Mouse (Mus musculus): ENCODE measurements at regions not wholly inside any gene's neighbourhood (a gene's known extent, or its start where the extent isn't known, plus 50 kb on each side); places are given as distances from the start of the nearest gene placed in this dataset.

GRCm38 (mm10) chr2:133499904-133500303 lies 52.1 kb upstream of the Bmp2 start:
- Histone ChIP-seq H3K4me3 (replicated peaks; ENCODE audit: low read length) (no peak overlapping the region), H3K4me1 (replicated peaks; ENCODE audit: low read depth, low read length) (no peaks in the 10 kb centered on the region), H3K27me3 (ENCODE audit: insufficient read depth, low read length) (no peaks in the 10 kb centered on the region), H3K36me3 (ENCODE audit: insufficient read depth, low read length) (no peaks in the 10 kb centered on the region), H3K9me3 (ENCODE audit: low read length) (no peaks in the 10 kb centered on the region)
- TF ChIP-seq NANOG (IDR thresholded peaks at IDR 0.05; ENCODE audit: borderline replicate concordance, low read length) (no peak), CTCF (conservative IDR thresholded peaks at IDR 0.05; ENCODE audit: low read length) (no peak), POU5F1 (IDR thresholded peaks at IDR 0.05; ENCODE audit: borderline replicate concordance, low read length) (no peak)

All from E14TG2a.4 (cell line).